Mouse (Mus musculus) embryonic facial prominence, embryonic 10.5 days (tissue): ENCODE data around the gene Eefsec. TPM values are rescaled to one million over a fixed set of nuclear protein-coding genes. Genes with fewer than 3 reads are reported as not detected.

ENCODE experiments used
- DNase-seq: peaks from one replicate; pipeline ENCODE4 v3.0.0-alpha.2; 2017; ENCODE audit warnings: low spot score
- H3K27ac ChIP-seq: fragments of 300-500 bp; sonication (generic); replicated peaks from 2 replicates; pipeline ENCODE4 v1.5.1; 2016; ENCODE audit warnings: mild to moderate bottlenecking
- H3K27me3 ChIP-seq: fragments of 300-500 bp; sonication (generic); replicated peaks from 2 replicates; pipeline ENCODE4 v1.6.1; 2016; ENCODE audit warnings: low read depth, mild to moderate bottlenecking; ENCODE audit not compliant: poor library complexity, severe bottlenecking
- H3K36me3 ChIP-seq: fragments of 300-500 bp; sonication (generic); replicated peaks from 2 replicates; pipeline ENCODE4 v1.6.1; 2016; ENCODE audit warnings: mild to moderate bottlenecking, moderate library complexity
- H3K4me1 ChIP-seq: fragments of 300-500 bp; sonication (generic); 2 replicates; pipeline ENCODE4 v1.6.1; 2016
- H3K4me3 ChIP-seq: fragments of 300-500 bp; sonication (generic); 2 replicates; pipeline ENCODE4 v1.5.1; 2016; ENCODE audit warnings: mild to moderate bottlenecking, moderate library complexity
- H3K9me3 ChIP-seq: fragments of 300-500 bp; sonication (generic); 2 replicates; pipeline ENCODE4 v1.6.1; 2016; ENCODE audit warnings: mild to moderate bottlenecking
- WGBS: fragments of 180-500 bp; shearing (Covaris S2); methylation state at CpG from one replicate; pipeline ENCODE4 v1.1.7; 2016; 5-methylcytosine and 5-hydroxymethylcytosine counted together
- polyA plus RNA-seq: library from polyadenylated mRNA; unstranded; fragments of >200 nt; fragmentation: Nextera tagmentation; extraction: Ambion mirVana; gene quantifications from 2 replicates; pipeline ENCODE4 v1.2.1, GENCODE M21; 2016

Gene Eefsec
- polyA plus RNA-seq, 1 experiment from 2014 or later: 45.0 TPM

GRCm38 (mm10) chr6:88454545-88454944 is 8.2 kb upstream of the Eefsec start:
- Histone ChIP-seq H3K27me3 (0 out of 2 replicates have a peak, but pooled peaks cover 5% of the 10 kb centered on the region), H3K9me3 (no peaks in the 10 kb centered on the region), H3K4me3 (no peak overlapping the region), H3K27ac (no peak overlapping the region), H3K36me3 (no peaks in the 10 kb centered on the region), H3K4me1 (no peaks in the 10 kb centered on the region)
- DNase-seq: no peak
- 69% methylated on average over 2 of the region's 2 CpGs for WGBS

DNA sequence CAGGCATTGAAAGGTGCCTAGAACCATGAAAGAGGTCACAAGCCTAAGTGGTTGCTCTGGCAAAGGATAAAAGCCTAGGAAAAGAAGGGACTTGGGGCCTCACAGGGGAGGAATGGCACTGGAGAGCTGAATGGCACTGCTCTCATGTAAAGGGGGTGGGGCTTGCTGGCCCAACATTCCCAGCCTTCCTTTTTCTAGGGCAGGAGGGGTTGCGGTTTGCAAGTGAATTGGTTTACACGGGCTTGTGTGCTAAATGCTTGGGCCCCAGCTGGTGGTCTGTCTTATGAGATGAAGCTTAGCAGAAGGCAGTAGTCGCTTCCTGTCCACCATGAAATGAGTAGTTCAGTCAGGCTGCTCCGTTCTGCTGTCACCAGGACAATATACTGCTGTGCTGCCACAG is 1.1 kb upstream of the Eefsec start:
- H3K27me3 ChIP-seq: peaks cover 24% of the 10 kb centered on the region
- peaks cover 29% of the 10 kb centered on the region for H3K4me1 ChIP-seq
- H3K36me3 ChIP-seq: no peaks in the 10 kb centered on the region
- H3K9me3 ChIP-seq: no peaks in the 10 kb centered on the region
- peak overlapping the region; percentile 85; the same call in 1 of the 2 replicates for H3K4me3 ChIP-seq
- no peak overlapping the region for H3K27ac ChIP-seq
- 38% methylated on average over 4 of the region's 4 CpGs for WGBS
- DNase-seq: peak; percentile 18

GRCm38 (mm10) chr6:88445661-88446060 is 678 bp downstream of the Eefsec start:
- no peaks in the 10 kb centered on the region for H3K9me3 ChIP-seq
- WGBS: 15% methylated on average over 5 of the region's 5 CpGs
- peak overlapping the region; percentile 88 for H3K27ac ChIP-seq
- peaks cover 24% of the 10 kb centered on the region for H3K27me3 ChIP-seq
- peaks cover 31% of the 10 kb centered on the region for H3K4me1 ChIP-seq
- no peak for DNase-seq
- peak overlapping the region; percentile 85 for H3K4me3 ChIP-seq
- H3K36me3 ChIP-seq: no peaks in the 10 kb centered on the region

DNA sequence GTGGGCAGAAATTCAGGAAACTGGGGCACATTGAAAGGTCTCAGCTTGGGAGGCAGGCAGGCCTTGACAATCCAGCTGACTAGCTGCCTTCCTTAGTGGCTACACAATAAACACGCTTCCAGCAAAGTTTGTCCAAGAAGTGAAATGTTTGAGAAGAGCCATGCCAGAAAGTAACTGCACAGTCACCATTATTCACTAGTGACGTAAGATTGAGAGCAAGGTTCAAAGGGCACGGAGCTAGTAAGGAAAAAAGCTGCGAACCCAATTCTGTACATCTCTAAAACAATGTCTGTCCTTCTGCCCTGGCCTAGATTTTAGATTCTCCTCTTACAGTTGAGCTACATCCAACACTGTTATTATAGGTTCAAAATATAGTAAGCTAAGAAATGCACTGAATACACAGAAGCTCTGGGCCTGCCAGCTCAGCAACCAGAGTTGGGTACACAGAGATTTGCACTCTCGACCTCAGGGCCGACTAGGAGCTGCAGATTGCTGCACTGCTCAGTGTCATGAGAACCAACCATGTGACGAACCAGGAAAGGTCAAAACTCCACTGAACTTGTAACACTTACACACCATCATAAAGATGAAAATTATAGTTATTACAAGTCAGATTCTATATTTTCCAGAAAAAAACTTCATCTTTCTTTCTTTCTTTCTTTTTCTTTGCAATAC is 2.1 kb downstream of the Eefsec start:
- H3K27ac ChIP-seq: no peak overlapping the region
- no peak overlapping the region for H3K4me3 ChIP-seq
- 82% methylated on average over 7 of the region's 7 CpGs for WGBS
- peaks cover 44% of the 10 kb centered on the region for H3K4me1 ChIP-seq
- no peaks in the 10 kb centered on the region for H3K9me3 ChIP-seq
- H3K36me3 ChIP-seq: no peaks in the 10 kb centered on the region
- peaks cover 20% of the 10 kb centered on the region for H3K27me3 ChIP-seq
- DNase-seq: no peak

- no peak overlapping the region for H3K27ac ChIP-seq
- H3K27me3 ChIP-seq: peaks cover 14% of the 10 kb centered on the region
- DNase-seq: no peak
- 87% methylated on average over 3 of the region's 3 CpGs for WGBS
- H3K4me1 ChIP-seq: peaks cover 44% of the 10 kb centered on the region
- no peaks in the 10 kb centered on the region for H3K36me3 ChIP-seq
- no peaks in the 10 kb centered on the region for H3K9me3 ChIP-seq
- H3K4me3 ChIP-seq: no peak overlapping the region
Observed at GRCm38 (mm10) chr6:88443446-88443845, 2.9 kb downstream of the Eefsec start.

GRCm38 (mm10) chr6:88442551-88442950 is 3.8 kb downstream of the Eefsec start:
- Histone ChIP-seq H3K36me3 (no peaks in the 10 kb centered on the region), H3K27me3 (peaks cover 7% of the 10 kb centered on the region; the same call in 1 of the 2 replicates)

GRCm38 (mm10) chr6:88439056-88439455 is 7.3 kb downstream of the Eefsec start:
- no peak for DNase-seq
- peaks cover 5% of the 10 kb centered on the region; the same call in 1 of the 2 replicates for H3K27me3 ChIP-seq
- H3K9me3 ChIP-seq: no peaks in the 10 kb centered on the region
- 0 out of 2 replicates have a peak, but pooled peaks cover 9% of the 10 kb centered on the region for H3K36me3 ChIP-seq
- H3K4me1 ChIP-seq: peaks cover 20% of the 10 kb centered on the region
- no peak overlapping the region for H3K4me3 ChIP-seq
- no peak overlapping the region for H3K27ac ChIP-seq
- WGBS: 92% methylated on average over 4 of the region's 4 CpGs

More at GRCm38 (mm10) chr6:88442551-88442950, 3.8 kb downstream of the Eefsec start:
- no peak for DNase-seq
- Histone ChIP-seq H3K9me3 (no peaks in the 10 kb centered on the region), H3K27ac (no peak overlapping the region), H3K4me3 (no peak overlapping the region), H3K4me1 (peaks cover 40% of the 10 kb centered on the region)
- 78% methylated on average over 3 of the region's 3 CpGs for WGBS

GRCm38 (mm10) chr6:88435609-88436008 is 10.7 kb downstream of the Eefsec start:
- Histone ChIP-seq H3K4me1 (peaks cover 51% of the 10 kb centered on the region), H3K9me3 (no peaks in the 10 kb centered on the region), H3K4me3 (no peak overlapping the region), H3K27ac (no peak overlapping the region), H3K36me3 (0 out of 2 replicates have a peak, but pooled peaks cover 9% of the 10 kb centered on the region), H3K27me3 (peaks cover 17% of the 10 kb centered on the region)
- no peak for DNase-seq
- 90% methylated on average over 7 of the region's 7 CpGs for WGBS

GRCm38 (mm10) chr6:88431202-88431601 is 15.1 kb downstream of the Eefsec start:
- DNase-seq: peak; percentile 68
- whole genome bisulfite sequencing: 20% methylated on average over 4 of the region's 4 CpGs
- 0 out of 2 replicates have a peak, but pooled peaks cover 11% of the 10 kb centered on the region for H3K36me3 ChIP-seq

DNA sequence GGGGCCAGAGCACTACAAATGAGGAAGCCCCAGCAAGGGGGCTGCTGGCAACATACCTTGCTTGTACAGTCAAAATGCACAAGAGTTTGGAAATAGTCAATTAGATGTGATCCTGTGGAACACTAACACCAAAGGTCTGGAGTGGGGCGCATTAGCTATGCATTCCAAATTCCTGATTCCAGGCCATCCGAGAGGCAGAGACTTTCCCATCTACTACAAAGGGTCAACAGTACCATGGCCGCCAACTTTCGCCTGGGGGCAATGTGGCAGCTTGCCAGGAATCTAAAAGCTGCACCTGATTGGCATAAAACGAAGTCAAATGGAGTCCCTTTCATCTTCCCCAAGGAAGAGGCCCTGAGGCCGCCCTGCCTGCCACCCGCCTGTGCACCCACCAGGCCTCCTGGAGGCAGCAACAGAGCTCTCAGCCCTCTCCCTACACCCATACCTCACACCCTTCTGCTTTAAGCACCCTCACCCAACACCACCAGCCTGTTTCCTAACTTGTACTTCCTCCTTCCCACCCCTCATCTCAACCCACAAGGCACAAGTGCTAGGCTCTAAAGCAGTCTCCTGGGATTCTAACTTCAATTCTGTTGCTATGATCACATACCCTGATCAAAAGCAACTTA is 30.1 kb downstream of the Eefsec start:
- peaks cover 27% of the 10 kb centered on the region for H3K4me1 ChIP-seq
- H3K36me3 ChIP-seq: no peaks in the 10 kb centered on the region
- no peaks in the 10 kb centered on the region for H3K9me3 ChIP-seq
- peak overlapping the region; percentile 49; the same call in 1 of the 2 replicates for H3K27ac ChIP-seq
- peak; percentile 72 for DNase-seq
- no peak overlapping the region for H3K4me3 ChIP-seq
- 65% methylated on average over 7 of the region's 7 CpGs for WGBS
- no peaks in the 10 kb centered on the region for H3K27me3 ChIP-seq

More at GRCm38 (mm10) chr6:88431202-88431601, 15.1 kb downstream of the Eefsec start:
- Histone ChIP-seq H3K4me3 (no peak overlapping the region), H3K27me3 (peaks cover 17% of the 10 kb centered on the region), H3K9me3 (no peaks in the 10 kb centered on the region), H3K27ac (no peak overlapping the region), H3K4me1 (peaks cover 40% of the 10 kb centered on the region)

- DNase-seq: no peak
- Histone ChIP-seq H3K4me3 (no peak overlapping the region), H3K9me3 (no peaks in the 10 kb centered on the region), H3K27ac (peak overlapping the region; percentile 40), H3K4me1 (peaks cover 45% of the 10 kb centered on the region), H3K27me3 (no peaks in the 10 kb centered on the region), H3K36me3 (no peaks in the 10 kb centered on the region)
- 77% methylated on average over 2 of the region's 2 CpGs for WGBS
Observed at GRCm38 (mm10) chr6:88412604-88413003, 33.7 kb downstream of the Eefsec start.

DNA sequence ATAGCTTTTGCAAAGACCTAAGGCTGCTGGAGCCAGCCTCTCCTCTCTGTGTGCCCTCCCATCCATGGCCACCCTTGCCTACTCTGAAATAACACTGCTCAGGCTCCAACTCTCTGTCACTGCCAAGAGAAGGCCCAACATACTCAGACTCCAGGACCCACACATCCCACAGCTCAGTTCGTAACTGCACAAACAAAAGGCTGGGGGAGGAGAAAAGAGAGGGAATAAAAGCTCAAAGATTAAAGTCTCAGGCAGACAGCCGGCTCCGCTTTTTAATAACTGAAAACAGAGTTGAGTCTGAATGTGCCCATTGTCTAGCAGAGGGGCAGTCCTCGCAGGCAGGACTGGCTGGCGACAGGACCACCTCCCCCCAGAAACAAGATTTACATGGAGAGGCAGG is 36.8 kb downstream of the Eefsec start:
- Histone ChIP-seq H3K4me1 (peaks cover 23% of the 10 kb centered on the region), H3K27ac (peak overlapping the region; percentile 70), H3K9me3 (no peaks in the 10 kb centered on the region), H3K4me3 (0 out of 2 replicates have a peak overlapping the region, but pooled peaks have one; percentile 17), H3K27me3 (no peaks in the 10 kb centered on the region), H3K36me3 (no peaks in the 10 kb centered on the region)
- DNase-seq: peak; percentile 36
- WGBS: 17% methylated on average over 5 of the region's 5 CpGs

GRCm38 (mm10) chr6:88400451-88400850 is 45.9 kb downstream of the Eefsec start:
- 0 out of 2 replicates have a peak, but pooled peaks cover 4% of the 10 kb centered on the region for H3K4me1 ChIP-seq
- H3K9me3 ChIP-seq: no peaks in the 10 kb centered on the region
- no peaks in the 10 kb centered on the region for H3K27me3 ChIP-seq

More at GRCm38 (mm10) chr6:88400451-88400850, 45.9 kb downstream of the Eefsec start:
- 86% methylated on average over 6 of the region's 6 CpGs for WGBS
- Histone ChIP-seq H3K27ac (no peak overlapping the region), H3K4me3 (no peak overlapping the region), H3K36me3 (no peaks in the 10 kb centered on the region)
- no peak for DNase-seq
